Mouse (Mus musculus): ENCODE measurements around the gene 2210011C24Rik. TPM values are rescaled to one million over a fixed set of nuclear protein-coding genes. Genes with fewer than 3 reads are reported as not detected.
A peak's percentile ranks its signal among the peaks of the same experiment; 100 is the strongest.

2210011C24Rik gene
- polyA plus RNA-seq, 1 experiment from 2014 or later: 0.21 TPM

- no peak overlapping the region for H3K4me3 ChIP-seq (ENCODE audit: low read length)
- no peaks in the 10 kb centered on the region for H3K27me3 ChIP-seq (ENCODE audit: control insufficient read depth, insufficient read depth, low read length)
- H3K4me2 ChIP-seq (ENCODE audit: low read depth, low read length): peak overlapping the region; percentile 18
- H3K9ac ChIP-seq (ENCODE audit: low read length): no peak overlapping the region
- no peaks in the 10 kb centered on the region for H3K9me3 ChIP-seq (replicated peaks; ENCODE audit: control insufficient read depth, low read length)
- peak; percentile 91 for ATAC-seq (replicated peaks; ENCODE audit: extremely low read depth, insufficient read depth, low FRiP score)
- 59% methylated on average over 5 of the region's 5 CpGs for WGBS
- peak overlapping the region; percentile 77 for H3K27ac ChIP-seq (ENCODE audit: low read length)
- H3K36me3 ChIP-seq (ENCODE audit: control insufficient read depth, insufficient read depth): peaks cover 20% of the 10 kb centered on the region
- peaks cover 15% of the 10 kb centered on the region for H3K4me1 ChIP-seq (ENCODE audit: control insufficient read depth, insufficient read depth, low read length)
Measured at GRCm38 (mm10) chr8:83964015-83964765, 47.8 kb downstream of the 2210011C24Rik start.

MicroRNA genes within 50 kb of the gene (microRNA counts, 519-probe panel; counts per million panel counts)
- not detected for microRNA mmu-miR-1199

Small RNAs within 50 kb of the gene (microRNA-seq; reads per million reads assigned to microRNA genes)
- gene Mir1199 (not detected), gene Mir8111 (4.1 reads per million, percentile 15 among the genes with 10 or more reads in this experiment)

Other genes starting within 250 kb of the 2210011C24Rik start
- 8.3 and 8.7 TPM in 2 replicates for gene Adgrl1, start 112.1 kb downstream of the 2210011C24Rik start, polyA plus RNA-seq (2015; fragmentation: Nextera tagmentation; extraction: Ambion mirVana)
- gene Gm10644, start 57.0 kb downstream of the 2210011C24Rik start, polyA plus RNA-seq (2015; fragmentation: Nextera tagmentation; extraction: Ambion mirVana): 1.0 and 1.2 TPM in 2 replicates
- 65.2 and 69.1 TPM in 2 replicates for gene Asf1b, start 56.7 kb downstream of the 2210011C24Rik start, polyA plus RNA-seq (2015; fragmentation: Nextera tagmentation; extraction: Ambion mirVana)
- gene Prkaca, start 39.2 kb downstream of the 2210011C24Rik start, polyA plus RNA-seq (2015; fragmentation: Nextera tagmentation; extraction: Ambion mirVana): 258 and 282 TPM in 2 replicates
- gene Samd1, start 14.5 kb downstream of the 2210011C24Rik start, polyA plus RNA-seq (2015; fragmentation: Nextera tagmentation; extraction: Ambion mirVana): 5.4 and 6.0 TPM in 2 replicates
- gene 1700067K01Rik, start 10.7 kb downstream of the 2210011C24Rik start, polyA plus RNA-seq (2015; fragmentation: Nextera tagmentation; extraction: Ambion mirVana): 0.89 and 1.1 TPM in 2 replicates
- gene Palm3, start 9.3 kb upstream of the 2210011C24Rik start, polyA plus RNA-seq (2015; fragmentation: Nextera tagmentation; extraction: Ambion mirVana): 1.5 and 2.7 TPM in 2 replicates
- 6.0 and 6.5 TPM in 2 replicates for gene Il27ra, start 30.4 kb upstream of the 2210011C24Rik start, polyA plus RNA-seq (2015; fragmentation: Nextera tagmentation; extraction: Ambion mirVana)
- gene Rln3, start 32.8 kb upstream of the 2210011C24Rik start, polyA plus RNA-seq (2015; fragmentation: Nextera tagmentation; extraction: Ambion mirVana): 0.24 TPM in 1 of 2 replicates, not detected in the other
- gene Gm10643, start 53.0 kb upstream of the 2210011C24Rik start, polyA plus RNA-seq (2015; fragmentation: Nextera tagmentation; extraction: Ambion mirVana): 0.95 and 1.2 TPM in 2 replicates
- 5.9 and 6.4 TPM in 2 replicates for gene Rfx1, start 54.7 kb upstream of the 2210011C24Rik start, polyA plus RNA-seq (2015; fragmentation: Nextera tagmentation; extraction: Ambion mirVana)
- gene Dcaf15, start 92.6 kb upstream of the 2210011C24Rik start, polyA plus RNA-seq (2015; fragmentation: Nextera tagmentation; extraction: Ambion mirVana): 5.4 and 6.0 TPM in 2 replicates
- 0.17 and 0.37 TPM in 2 replicates for gene Podnl1, start 113.8 kb upstream of the 2210011C24Rik start, polyA plus RNA-seq (2015; fragmentation: Nextera tagmentation; extraction: Ambion mirVana)
- 14.8 and 15.4 TPM in 2 replicates for gene Cc2d1a, start 135.8 kb upstream of the 2210011C24Rik start, polyA plus RNA-seq (2015; fragmentation: Nextera tagmentation; extraction: Ambion mirVana)
- 1.2 and 1.3 TPM in 2 replicates for gene 4930432K21Rik, start 135.9 kb upstream of the 2210011C24Rik start, polyA plus RNA-seq (2015; fragmentation: Nextera tagmentation; extraction: Ambion mirVana)
- 1.5 and 1.6 TPM in 2 replicates for gene Nanos3, start 173.0 kb upstream of the 2210011C24Rik start, polyA plus RNA-seq (2015; fragmentation: Nextera tagmentation; extraction: Ambion mirVana)
- 8.4 and 9.9 TPM in 2 replicates for gene Zswim4, start 224.9 kb upstream of the 2210011C24Rik start, polyA plus RNA-seq (2015; fragmentation: Nextera tagmentation; extraction: Ambion mirVana)
- gene D8Ertd738e, start 237.5 kb upstream of the 2210011C24Rik start, polyA plus RNA-seq (2015; fragmentation: Nextera tagmentation; extraction: Ambion mirVana): 297 and 311 TPM in 2 replicates
- gene Mri1, start 245.2 kb upstream of the 2210011C24Rik start, polyA plus RNA-seq (2015; fragmentation: Nextera tagmentation; extraction: Ambion mirVana): 45.0 and 46.2 TPM in 2 replicates